Mouse (Mus musculus) activated CD4-positive, CD25-positive, alpha-beta regulatory T cell, adult 4 months (primary cell): ENCODE results near the gene Cbx5. TPM values are rescaled to one million over a fixed set of nuclear protein-coding genes. Genes with fewer than 3 reads are reported as not detected.
A peak's percentile ranks its signal among the peaks of the same experiment; 100 is the strongest.

Experiments
- ATAC-seq: one replicate; pipeline ENCODE4 v1.8.0; 2017
- polyA plus RNA-seq, 2 experiments: library from polyadenylated mRNA; unstranded; fragments of 100-300 nt; shearing (Covaris generic); gene quantifications; one replicate each; pipeline ENCODE4 v1.2.1; 2017

Cbx5 gene
- polyA plus RNA-seq, 2 experiments from 2014 or later = 30.9 to 34.2 TPM

DNA sequence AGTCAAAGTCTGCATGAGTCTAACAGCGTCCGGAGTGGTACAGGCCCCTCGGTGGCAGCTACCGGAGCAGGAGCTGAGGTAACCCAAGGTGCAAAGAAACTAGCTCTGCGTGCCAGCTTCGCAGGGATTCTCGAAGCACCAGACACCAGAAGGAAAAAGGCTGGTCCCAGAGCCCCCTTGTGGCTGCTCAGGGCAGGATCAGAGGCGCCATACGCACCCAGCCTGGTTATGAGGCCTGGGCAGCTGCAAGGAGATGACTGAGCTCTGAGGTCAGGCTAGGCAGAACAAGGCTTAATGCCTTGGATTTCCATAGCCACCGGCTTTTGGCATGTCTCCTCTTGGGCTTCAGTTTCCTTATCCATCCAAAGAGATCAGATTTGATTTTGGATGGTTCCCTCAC is 67.1 kb downstream of the Cbx5 start:
- peak; percentile 34 for ATAC-seq

GRCm38 (mm10) chr15:103171276-103171675 is 68.3 kb downstream of the Cbx5 start:
- ATAC-seq = no peak

DNA sequence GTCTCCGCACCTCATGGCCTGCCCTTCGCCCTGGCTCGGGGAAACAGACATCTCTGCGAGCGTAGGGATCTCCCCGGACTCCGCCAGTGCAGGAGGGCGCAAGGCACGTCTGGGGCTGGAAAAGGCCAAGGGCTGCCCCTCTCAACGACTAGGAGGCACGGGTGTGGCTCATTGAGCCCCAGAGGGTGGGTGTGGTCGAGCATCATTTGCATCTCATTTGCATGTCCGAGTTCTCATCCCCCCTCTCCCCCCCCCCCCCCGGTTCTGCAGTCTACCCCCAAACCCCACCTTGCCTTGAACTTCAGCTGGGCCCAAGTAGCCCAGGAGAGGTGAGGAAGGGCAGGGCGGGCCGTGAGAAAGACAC is 69.3 kb downstream of the Cbx5 start:
- no peak for ATAC-seq

DNA sequence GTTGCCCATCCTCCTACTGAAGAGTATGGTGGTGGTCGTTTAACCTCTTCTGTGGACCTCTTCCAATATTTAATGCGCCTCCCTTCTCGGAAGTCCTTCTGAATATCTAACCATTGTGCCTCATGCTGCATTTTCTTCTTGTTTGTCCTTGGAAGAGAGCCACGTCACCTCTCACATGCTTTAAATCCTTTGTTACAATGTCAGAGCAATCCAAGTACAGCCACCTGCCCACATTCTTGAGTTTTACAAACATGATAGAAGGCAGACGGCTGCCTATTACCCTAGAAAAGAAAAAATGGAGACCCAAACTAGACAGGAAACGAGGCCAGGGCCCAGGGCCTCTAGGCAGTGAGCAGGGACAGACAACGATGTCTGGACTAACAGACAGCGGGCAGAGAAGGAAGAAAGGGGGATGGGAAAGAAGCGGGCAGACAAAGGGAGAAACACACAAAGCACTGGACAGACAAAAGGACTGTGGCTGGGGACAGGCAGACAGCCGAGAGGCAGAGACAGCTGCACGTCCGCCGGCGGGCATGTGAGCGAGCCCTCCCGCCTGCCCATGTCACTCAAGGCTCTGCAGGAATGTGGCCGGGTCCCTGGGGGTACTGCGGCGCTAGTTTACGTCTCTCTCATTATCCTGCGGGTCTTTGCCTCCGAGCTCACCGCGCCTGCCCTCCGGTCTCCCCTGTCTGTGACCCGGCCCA is 69.9 kb downstream of the Cbx5 start:
- no peak for ATAC-seq

DNA sequence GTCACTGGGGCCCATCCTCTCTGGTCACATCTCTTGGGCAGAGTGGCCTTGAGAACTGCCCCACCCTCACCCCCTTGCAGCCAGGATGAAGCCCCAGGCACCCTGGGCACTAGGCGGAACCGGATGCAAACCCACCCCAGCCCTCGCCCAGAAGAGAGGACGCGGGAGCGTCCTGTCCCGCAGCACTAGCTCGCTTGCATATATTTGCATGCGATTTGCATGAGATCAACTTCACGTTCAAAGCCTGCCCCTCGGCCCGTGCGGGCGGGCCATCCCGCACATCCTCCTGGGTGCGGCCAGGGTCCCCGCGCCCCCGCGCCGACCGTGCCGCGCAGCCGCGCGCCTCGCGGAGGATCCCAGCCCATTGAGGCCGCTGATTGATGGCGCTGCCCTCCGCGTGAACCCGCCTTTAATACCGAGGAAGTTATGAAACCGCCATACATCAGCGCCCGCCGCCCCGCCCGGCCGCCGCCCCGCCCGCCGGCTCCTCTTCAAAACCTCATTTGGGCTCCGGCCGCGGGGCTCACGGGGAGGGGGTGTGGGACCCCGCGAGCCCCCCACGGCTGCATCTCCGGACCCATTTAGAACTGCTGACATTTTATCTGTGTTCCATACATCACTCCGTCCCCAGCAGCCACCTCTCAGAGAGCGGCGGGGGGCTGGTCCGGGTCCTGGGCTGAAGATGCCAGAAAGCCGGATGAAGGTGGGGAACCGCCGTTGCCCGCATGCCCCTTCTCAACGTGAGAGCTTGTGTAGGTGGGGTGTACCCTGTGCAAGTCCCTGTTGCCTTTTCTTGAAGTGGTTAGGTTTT is 70.6 kb downstream of the Cbx5 start:
- peak; percentile 80 for ATAC-seq

GRCm38 (mm10) chr15:103167786-103168185 is 71.8 kb downstream of the Cbx5 start:
- no peak for ATAC-seq

GRCm38 (mm10) chr15:103167042-103167615 is 72.5 kb downstream of the Cbx5 start, which contains the start of gene Smug1:
Gene Smug1, minus strand, starts transcription at chr15:103167092.
- ATAC-seq = no peak

DNA sequence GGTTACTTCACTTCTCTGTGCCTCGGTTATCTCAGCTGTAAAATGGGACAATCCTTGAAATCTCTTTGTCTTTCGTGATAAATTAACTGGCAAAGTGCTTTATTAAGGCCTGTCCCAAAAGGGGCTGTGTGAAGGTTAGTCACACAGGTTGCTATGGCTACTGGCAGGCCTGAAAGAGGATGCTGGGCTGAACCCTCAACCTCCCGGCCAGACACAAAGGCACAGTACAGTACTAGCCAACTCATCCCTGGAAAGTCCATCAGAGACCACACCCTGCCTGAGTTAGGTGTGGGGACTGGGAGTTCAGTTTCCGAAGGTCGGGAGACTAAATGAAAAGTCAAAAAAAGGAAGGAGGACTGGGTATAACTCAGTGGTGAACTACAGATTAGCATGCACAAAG is 73.7 kb downstream of the Cbx5 start:
- ATAC-seq = no peak

DNA sequence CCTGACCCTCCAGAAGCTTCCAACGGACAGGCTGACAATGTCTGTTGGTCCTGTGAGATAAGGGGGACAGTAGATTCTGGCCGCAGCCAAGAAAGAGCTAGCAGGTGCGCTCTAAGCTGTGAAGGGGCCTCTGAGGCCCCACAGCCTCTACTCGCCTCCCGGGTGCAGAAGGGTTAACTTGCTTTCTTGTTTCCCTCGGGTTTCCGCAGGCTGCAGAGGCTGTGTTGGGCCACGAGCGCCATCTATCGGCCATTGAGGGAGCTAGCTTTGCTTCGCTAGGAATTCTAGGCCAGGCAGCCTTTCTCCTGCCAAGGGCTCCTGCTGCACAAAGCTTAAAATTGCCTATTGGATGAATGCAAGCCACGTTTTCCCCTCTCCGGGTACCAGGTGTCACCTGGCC is 74.2 kb downstream of the Cbx5 start:
- no peak for ATAC-seq

- peak; percentile 93 for ATAC-seq
Observed at GRCm38 (mm10) chr15:103163182-103163919, 76.3 kb downstream of the Cbx5 start.

DNA sequence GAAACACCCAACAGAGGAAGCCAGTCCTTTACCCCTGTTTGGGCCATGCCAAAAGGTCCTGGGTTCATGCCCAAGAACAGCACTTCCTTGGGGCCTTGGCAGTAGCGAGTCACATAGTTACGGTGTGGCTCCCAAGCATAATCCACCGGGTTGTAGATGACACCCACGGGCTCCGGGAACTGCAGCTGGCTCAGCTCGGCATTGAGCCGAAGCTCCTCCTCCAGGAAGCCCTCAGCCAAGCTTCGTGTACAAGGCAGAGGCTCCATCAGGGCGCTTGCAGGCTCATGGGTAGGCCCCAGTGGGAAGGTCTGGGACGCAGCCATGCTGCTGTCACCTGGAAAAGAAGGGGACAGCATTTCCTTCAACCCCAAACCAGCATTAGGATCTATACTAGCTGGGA is 82.0 kb downstream of the Cbx5 start:
- ATAC-seq = no peak

DNA sequence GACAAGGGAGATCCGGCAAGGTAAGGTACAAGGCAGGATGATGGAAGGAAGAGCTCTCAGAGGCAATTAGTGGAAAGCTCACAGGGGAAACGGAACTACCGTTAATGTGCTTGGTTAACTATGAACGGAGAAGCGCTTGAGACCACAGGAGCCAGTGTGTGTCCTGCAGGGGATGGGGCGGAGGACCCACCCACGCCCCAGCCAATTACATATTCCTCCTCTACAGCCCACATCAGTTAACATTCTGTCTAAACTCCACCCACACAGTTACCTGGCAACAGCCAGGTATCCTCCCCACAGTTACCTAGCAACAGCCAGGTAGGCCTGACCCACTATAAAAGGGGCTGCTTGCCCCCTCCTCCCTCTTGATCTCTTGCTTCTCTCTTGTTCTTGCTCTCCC is 82.7 kb downstream of the Cbx5 start:
- ATAC-seq = no peak

- no peak for ATAC-seq
Observed at GRCm38 (mm10) chr15:103155366-103156321, 84.0 kb downstream of the Cbx5 start.

DNA sequence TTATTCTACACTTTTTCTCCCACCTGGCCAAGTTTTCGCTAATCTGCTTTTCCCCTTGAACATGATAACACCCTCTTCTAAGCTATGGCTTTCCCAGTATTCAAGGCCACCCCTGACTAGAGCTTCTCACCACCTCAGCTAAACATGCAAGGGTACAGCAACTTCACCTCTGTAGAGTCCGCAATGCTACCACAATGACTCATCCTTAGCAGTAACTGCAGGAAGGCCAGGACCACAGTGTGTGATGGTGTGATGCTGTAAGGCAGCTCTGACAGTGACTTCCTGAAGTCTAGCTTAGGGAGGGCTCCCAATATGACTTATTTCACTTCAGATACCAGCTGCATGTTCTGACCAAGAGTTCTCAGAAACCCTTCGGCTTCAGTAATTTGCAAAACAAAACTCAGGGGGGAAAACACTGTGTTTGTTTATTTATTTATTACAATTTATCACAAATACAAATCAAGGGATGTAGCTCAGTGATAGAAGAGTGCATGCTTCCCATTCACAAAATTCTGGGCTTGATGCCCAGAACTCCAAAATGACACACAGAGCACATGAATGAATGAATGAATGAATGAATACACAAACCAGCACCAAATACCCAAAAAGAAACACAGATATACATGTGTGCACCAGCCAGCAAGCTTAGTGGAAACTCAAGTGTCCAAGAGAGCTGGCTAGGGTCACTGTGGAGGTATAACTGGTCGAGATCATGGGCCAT is 86.6 kb downstream of the Cbx5 start:
- peak; percentile 81 for ATAC-seq

- peak; percentile 65 for ATAC-seq
Observed at GRCm38 (mm10) chr15:103152371-103152770, 87.2 kb downstream of the Cbx5 start.

GRCm38 (mm10) chr15:103147779-103148178 is 91.8 kb downstream of the Cbx5 start:
- no peak for ATAC-seq

GRCm38 (mm10) chr15:103147422-103147690 is 92.3 kb downstream of the Cbx5 start:
- no peak for ATAC-seq

GRCm38 (mm10) chr15:103146627-103147421 is 92.8 kb downstream of the Cbx5 start:
- no peak for ATAC-seq

GRCm38 (mm10) chr15:103145635-103146299 is 93.8 kb downstream of the Cbx5 start:
- no peak for ATAC-seq

GRCm38 (mm10) chr15:103144176-103144575 is 95.4 kb downstream of the Cbx5 start:
- ATAC-seq = no peak
